Mouse (Mus musculus): Measurements from ENCODE around the gene Ces1h.

The Ces1h gene

DNA sequence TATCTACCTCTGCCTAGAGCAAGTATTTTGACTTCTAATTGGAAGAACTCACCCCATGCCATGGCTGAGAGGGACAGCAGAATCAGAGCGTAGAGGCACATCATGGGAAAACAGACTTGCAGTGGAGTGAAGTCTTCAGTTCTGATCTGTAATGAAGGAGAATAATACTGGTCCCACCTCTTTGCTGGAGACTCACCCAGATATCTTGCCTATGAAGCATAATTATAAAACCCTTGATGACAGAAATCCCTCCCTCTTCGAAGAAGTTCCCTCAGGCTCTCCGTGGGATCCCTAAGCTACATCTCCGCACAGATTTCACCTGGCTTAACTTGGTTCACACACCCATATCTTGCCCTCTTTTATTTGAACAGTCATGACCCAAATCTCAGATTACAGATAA lies at the start of gene Ces1h:
Ces1h (minus strand) TSS at position 101 of the 400 bp plus-strand sequence.
- DNase-seq = no peak

DNA sequence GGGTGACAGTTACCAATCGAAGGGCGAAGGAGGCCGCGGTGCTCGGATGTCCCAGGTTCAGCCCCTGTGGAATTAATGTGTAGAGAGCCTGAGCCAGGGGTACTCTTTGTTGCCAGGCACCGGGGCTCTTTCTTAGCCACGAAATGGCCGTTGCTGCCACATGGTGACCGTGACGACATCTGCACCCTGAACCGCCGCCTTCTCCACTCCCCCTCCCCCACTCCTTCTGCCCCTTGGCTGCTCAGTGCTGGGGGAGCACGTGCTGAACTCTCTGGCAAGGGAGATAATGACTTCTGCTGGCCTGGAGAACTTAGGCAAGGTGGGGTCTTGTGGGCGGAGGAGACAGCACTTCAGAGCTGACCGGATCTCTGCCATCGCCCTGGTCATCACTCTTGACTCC lies 47.7 kb upstream of the Ces1h start:
- DNase-seq = no peak

- DNase-seq = no peak
Observed at GRCm38 (mm10) chr8:93415387-93415786, 35.9 kb upstream of the Ces1h start.

DNA sequence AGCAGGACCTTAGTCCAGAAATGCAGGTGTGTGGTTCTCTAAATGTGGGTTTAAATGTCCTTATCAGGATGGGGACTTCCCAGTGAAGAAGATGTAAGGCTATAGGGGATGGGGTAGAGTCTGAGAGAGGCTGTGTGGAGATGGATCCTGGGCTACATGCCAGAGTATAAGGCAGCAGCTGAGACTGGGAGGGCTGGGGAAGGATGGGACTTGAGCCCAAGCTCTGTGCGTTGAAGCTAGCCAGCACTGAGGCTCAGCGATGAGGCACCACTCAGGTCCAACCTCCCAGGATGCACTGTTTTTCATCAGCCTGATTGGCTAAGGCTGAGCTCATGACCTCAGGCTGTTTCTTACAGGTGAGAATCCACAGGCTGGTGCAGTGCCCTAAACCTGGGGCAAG lies 29.3 kb upstream of the Ces1h start:
- DNase-seq = no peak

- no peak for DNase-seq
Observed at GRCm38 (mm10) chr8:93399698-93400097, 20.2 kb upstream of the Ces1h start.

DNA sequence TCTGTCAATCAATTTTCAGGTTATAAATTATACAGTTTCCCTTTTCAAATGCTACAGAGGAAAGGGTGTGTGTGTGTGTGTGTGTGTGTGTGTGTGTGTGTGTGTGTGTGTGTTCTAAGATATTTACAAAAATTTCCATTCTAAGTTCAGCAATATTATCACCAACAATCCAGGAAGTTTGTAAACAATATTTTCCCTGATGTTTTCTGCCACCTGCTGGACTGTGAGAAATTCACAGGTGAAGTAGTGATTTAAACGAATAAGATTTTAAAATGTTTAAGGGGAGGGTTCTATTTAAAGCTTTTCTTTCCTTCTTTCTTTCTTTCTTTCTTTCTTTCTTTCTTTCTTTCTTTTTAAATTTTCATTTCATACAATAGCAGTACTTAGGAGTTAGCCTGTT lies 18.5 kb upstream of the Ces1h start:
- DNase-seq = peak; percentile 32

GRCm38 (mm10) chr8:93394079-93394619 lies 14.6 kb upstream of the Ces1h start:
- DNase-seq = peak; percentile 58

- peak; percentile 8 for DNase-seq
Observed at GRCm38 (mm10) chr8:93369481-93369880, 10.0 kb downstream of the Ces1h start.

DNA sequence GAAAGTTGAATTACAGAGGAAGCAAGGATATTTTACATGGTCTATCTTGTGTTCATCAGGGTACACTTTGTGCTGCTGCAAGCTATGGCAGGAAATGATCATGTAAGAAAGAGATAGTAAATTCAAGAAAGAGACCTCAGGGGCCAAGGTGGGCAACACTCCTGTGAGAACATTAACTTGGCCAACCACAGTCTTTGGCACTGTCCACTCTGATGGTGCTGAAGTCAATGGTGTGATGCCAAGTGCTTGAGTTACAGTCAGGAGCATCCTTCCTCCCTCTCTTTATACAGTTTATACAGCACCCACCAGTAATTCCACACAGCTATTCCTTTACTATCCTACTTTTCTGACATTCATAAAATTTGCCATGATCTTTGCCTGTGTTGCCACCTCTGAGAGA lies 19.4 kb downstream of the Ces1h start:
- DNase-seq = no peak

GRCm38 (mm10) chr8:93339531-93339930 lies 40.0 kb downstream of the Ces1h start:
- DNase-seq = no peak

- no peak for DNase-seq
Observed at GRCm38 (mm10) chr8:93337207-93337606, 42.3 kb downstream of the Ces1h start, which contains the start of gene Ces1g. TSS of gene Ces1g (minus strand) at chr8:93337308.

GRCm38 (mm10) chr8:93332703-93333102 lies 46.8 kb downstream of the Ces1h start:
- DNase-seq = no peak

DNA sequence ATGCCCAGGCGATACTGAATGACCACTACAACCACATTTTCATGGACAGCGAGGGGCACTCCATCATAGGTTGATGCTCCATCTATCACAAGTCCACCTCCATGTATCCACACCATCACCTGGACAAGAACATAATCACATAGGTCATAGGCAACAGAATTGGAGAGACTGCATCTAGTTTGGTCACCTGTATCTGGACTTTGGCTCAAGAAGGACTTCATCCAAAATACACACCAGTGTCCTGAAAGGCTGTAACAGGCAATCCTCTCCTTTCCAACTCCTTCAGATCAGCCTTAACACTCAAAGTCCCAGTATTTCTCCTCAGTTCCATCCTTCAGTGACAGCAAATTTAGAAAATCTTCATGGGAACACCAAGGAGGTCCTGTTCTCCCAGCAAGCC lies 48.4 kb downstream of the Ces1h start:
- no peak for DNase-seq

- peak; percentile 8 for DNase-seq
Observed at GRCm38 (mm10) chr8:93325123-93325522, 54.4 kb downstream of the Ces1h start.

DNA sequence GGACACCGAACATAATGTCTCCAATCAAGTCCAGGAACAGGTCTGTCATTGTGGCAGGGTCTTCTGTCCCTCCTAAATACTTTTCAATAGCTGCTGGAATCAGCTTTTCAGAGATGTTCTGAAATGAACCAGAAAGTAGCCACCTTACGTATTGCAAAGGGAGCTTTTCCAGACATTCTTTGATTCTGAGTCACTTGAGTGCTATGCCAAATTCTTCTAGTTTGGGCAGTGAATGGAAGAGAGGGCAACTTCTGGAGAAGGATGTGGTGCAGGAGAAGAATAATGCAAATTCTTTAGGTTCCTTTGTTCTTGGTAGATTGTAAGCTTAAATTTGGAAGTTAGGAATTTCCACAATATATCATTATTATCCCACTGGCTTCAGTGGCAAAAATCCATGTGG lies 62.5 kb downstream of the Ces1h start:
- no peak for DNase-seq

GRCm38 (mm10) chr8:93315557-93315956 lies 64.0 kb downstream of the Ces1h start:
- DNase-seq = no peak
